Mouse (Mus musculus) kidney, adult 11 months (tissue): ENCODE data around the gene Smarcc2.

ENCODE experiments used
- DNase-seq: peaks from one replicate; pipeline ENCODE4 v3.0.0; 2022

Smarcc2 gene

DNA sequence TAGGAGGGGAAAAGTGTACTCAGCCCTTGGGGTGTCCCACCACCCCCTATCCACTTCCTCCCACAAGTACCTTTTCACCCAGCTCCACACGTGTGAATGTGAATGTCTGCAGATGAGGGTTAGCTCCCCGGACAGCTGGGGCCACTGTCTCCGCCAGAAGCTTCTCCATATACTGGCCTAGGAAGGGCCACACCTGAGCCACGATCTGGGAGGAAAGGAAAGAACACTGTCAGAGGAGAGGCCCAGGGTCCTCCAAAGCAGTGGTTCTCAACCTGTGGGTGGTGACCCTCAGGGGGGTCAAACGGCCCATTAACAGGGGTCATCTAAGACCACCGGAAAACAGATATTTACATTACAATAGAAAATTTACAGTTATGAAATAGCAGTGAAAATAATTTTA is 63.3 kb downstream of the Smarcc2 start:
- no peak for DNase-seq

DNA sequence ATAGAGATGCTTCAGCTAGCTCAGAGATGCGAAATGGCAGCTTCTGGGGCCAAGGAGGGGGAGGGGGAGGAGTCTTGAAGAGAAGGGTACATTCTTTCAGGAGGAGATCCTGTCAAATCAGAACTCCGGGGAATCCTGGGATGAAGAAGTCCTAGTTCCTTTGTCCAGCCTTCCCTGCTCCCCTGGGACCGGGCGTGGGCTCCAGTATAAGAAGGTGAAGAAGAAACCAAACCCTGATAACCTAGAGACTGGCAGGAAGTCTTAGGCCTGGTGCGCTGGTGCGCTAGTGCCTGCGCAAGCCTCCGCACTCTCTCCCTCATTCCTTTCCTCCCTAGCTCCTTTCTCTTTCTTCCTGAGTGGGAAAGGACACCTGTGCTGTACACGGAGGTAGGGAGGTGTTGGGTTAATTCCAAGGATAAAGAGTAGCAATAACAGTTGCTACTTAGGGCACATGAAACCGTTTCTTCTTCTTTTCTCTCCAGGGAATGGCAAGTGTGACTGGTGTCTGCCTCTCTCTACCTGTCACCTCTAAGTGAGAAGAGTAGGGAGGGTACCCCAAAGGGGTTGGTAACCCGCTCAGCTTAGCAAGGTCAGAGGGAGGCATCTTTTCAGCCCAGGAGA is 65.2 kb downstream of the Smarcc2 start:
- no peak for DNase-seq

DNA sequence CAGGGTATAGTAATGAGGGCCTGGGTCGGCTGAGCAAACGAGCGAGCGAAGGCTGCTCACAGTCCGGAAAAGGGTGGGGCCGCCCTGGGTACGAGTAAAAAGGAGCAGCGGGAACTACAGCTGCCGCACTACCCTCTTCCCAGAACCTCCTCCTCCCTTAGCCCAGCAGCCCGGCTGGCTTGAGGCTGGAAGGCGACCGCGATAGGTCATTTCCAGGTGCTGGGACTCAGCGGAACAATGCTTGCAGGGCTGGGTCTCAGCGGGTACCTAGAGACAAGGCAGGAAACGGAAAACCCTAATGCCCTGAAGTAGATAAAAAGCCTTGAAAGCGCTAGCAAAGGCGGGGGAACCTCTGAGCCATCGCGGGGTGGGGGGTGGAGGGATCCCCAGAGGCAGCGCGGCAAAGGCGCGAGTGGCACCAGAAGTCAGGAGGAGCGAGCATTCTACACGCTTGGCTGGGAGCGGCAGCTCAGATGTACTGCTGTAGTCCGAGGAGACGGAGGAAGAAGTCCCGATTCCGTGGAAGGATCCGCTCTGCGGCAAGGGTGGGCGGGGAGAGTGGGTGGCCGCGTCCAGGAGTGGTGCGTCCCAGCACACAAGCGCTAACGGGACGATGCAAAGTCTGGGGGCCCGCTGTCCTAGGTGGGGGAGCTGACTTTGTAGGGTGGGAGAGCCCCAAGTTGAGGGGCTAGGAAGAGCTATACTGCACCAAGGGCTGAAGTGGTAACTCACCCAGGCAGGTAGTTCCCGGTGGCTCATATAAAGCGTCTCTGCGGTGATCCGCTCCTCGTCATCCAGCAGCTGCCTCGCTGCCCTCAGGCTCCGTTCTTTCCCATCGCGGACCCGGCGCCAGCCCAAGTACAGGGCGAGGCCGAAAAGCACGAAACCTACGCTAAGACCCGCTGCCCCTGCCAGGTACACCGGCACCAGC is 65.9 kb downstream of the Smarcc2 start:
- DNase-seq = peak; percentile 31

DNA sequence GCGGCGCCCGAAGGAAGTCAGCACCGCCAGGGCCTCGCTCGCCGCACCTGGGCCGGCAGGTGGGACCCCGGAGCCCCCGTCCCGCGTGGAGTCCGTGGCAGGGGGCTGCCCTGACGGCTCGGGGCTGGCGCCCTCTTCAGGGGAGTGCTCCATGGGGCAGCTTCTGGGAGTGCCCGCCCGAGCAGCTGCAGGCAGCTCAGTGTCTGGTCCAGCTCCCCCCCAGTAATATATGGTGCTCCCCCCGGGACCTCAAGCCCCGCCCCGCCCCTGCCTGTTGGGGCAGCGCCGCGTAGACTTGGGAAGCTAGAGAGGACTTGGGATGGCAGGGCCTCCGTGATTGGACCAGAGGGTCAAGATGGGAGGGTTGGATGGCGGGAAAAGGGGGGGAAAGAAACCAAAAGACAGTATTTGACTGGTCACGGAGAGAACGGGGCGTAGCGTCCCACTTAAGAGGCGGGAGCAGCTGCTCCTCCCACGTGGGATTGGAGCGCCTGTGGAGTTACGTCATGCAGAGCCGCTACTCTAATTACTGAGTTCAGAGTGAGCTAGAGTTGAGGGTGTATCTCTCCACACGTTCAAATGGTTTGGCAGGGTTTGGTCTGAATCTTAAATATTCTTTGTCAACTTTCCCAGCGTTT is 66.7 kb downstream of the Smarcc2 start, which contains the start of gene Esyt1:
Esyt1 (minus strand) TSS at position 201 of the 638 bp plus-strand sequence.
- peak; percentile 98 for DNase-seq

DNA sequence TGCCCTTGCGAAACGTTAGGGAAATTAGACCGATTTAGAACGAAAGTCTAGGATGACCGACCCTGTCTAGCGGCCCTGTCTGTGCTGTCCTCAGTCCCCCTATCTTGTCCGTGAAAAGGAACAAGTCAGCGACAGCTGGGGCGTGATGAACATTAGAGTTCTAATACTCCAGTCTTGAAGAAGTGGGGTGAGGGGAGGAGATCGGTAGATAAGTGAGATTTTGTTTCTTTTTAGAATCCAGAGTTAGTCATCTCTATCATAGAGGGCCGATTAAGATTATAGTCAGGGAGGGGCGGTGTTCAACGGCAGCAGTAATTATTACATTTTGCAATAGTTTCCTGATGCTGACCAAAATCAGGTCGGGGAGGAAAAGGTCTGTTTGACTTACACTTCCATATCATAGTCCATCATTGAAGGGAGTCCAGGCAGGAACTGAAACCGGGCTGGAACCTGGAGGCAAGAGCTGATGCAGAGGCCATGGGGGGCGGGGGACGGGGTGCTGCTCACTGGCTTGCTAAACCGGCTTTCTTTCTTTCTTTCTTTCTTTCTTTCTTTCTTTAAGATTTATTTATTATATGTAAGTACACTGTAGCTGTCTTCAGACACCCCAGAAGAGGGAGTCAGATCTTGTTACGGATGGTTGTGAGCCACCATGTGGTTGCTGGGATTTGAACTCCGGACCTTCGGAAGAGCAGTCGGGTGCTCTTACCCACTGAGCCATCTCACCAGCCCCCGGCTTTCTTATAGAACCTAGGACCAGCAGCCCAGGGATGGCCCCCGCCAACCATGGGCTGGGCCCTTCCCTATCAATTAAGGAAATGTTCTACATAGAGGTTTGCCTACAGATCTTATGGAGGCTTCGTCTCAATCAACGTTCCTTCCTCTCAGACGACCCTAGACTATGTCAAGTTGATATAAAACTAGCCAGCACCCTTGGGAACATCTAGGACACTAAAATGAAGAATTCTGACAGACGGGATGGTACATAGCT is 67.6 kb downstream of the Smarcc2 start:
- no peak for DNase-seq

DNA sequence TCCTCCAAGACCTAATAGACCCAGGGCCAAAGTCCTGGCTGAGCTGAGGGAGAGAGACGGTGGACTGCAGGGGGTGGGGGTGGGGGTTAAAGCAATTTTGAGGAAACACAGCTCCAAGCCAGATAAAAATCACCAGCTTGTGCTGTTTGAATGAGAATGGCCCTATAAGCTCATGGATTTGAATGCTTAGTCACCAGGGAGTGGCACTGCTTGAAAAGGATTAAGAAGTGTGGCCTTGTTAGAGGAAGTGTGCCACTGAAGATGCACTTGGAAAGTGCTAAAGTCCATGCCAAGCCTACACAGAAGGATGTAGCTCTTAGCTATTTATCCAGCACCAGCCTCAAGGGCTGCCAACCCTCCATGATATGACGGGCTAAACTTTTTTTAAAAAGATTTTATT is 76.2 kb downstream of the Smarcc2 start:
- DNase-seq = no peak

DNA sequence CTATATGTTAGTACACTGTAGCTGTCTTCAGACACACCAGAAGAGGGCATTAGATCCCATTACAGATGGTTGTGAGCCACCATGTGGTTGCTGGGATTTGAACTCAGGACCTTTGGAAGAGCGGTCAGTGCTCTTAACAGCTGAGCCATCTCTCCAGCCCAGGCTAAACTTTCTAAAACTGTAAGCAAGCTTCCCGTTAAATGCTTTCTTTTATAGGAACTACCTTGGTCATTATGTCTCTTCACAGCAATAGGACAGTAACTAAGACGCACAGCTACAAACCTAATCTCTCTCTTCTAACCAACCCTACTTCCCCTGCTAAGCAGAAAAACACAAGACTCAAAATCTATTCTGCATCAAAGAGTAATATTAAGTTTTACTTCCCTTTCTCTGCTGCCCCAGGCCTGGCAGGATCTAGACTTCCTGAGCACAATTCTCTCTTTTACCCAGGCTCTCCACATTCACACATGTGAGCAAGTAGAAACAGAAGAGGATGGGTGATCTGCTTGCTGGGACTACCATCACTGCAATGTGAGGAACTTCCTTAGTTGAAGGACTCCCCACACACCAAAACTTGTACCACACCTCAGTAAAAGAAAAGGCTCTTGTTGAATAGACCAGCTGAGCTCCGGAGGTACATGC is 76.7 kb downstream of the Smarcc2 start:
- DNase-seq = no peak

DNA sequence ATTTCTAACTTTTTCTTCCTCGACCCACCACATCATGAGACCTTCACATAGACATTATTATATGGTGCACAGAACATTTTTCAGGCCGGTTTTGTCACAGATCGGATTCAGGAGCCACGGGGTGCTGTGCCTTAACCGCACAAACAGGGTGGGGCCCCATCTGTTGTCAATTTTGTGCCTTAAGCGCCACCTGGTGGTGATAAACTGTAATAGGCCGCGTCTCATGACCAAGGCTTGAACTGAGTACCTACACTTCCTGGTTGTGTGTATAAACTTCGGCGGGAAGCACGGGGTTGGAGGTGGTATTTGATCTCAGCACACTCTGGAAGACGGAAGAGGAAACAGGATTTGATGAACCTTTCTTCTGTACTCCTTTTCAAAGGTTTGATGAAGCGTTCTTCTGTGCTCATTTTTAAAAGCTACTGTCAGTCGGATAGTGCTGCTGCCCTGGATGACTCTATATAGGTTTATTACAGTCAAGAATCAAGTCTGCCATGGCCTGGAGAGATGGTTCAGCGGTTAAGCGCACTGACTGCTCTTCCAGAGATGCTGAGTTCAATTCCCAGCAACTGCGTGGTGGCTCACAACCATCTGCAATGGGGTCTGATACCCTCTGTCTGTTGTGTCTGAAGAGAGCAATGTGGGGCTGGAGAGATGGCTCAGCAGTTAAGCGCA is 77.4 kb downstream of the Smarcc2 start:
- peak; percentile 87 for DNase-seq

DNA sequence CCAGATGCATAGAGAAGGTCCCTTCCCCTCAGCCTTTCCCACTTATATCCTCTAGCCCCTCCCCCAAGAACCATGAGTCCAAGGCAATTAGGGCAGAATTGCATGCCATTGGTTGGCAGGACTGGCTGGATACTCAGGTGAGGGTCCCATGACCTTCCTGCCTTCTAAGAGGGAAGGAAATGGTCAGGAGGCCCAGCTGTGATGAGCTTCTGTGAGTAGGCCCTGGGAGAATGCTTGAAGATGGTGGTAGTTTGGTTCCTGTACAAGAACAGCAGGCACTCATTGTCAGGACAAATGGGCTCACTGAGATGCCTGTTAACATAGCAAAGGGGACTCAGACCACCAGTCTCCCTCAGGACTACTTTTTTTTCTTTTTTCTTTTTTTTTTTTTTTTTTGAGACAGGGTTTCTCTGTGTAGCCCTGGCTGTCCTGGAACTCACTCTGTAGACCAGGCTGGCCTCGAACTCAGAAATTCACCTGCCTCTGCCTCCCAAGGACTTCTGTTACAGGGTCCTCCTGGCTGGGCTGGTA is 79.4 kb downstream of the Smarcc2 start:
- DNase-seq = no peak
